Mouse (Mus musculus) small intestine, adult 2 months (tissue): ENCODE data around the gene Rrbp1. TPM values are rescaled to one million over a fixed set of nuclear protein-coding genes. Genes with fewer than 3 reads are reported as not detected.

ENCODE experiments used
- H3K27ac ChIP-seq: fragments of 200-500 bp; 2 replicates; pipeline ENCODE4 v1.5.1; 2012; ENCODE audit warnings: low read depth, low read length, control low read depth, inconsistent platforms; ENCODE audit not compliant: insufficient read depth
- H3K27me3 ChIP-seq: fragments of 200-500 bp; 2 replicates; pipeline ENCODE4 v1.6.1; 2012; ENCODE audit warnings: mild to moderate bottlenecking, moderate library complexity, low read length, inconsistent platforms; ENCODE audit not compliant: control insufficient read depth, insufficient read depth
- H3K36me3 ChIP-seq: fragments of 200-500 bp; 2 replicates; pipeline ENCODE4 v1.6.1; 2012; ENCODE audit warnings: mild to moderate bottlenecking, low read length, control low read depth, inconsistent platforms; ENCODE audit not compliant: control insufficient read depth, insufficient read depth
- H3K4me1 ChIP-seq: fragments of 200-500 bp; 2 replicates; pipeline ENCODE4 v1.6.1; 2012; ENCODE audit warnings: low read length, inconsistent platforms, mixed read lengths; ENCODE audit not compliant: control insufficient read depth, insufficient read depth, insufficient read length
- H3K4me3 ChIP-seq: fragments of 200-500 bp; 2 replicates; pipeline ENCODE4 v1.5.1; 2012; ENCODE audit warnings: low read depth, mild to moderate bottlenecking, control low read depth, inconsistent platforms, low read length, moderate library complexity
- CTCF ChIP-seq: fragments of 200-500 bp; IDR thresholded peaks from 2 replicates; pipeline ENCODE4 v1.5.1; 2012; ENCODE audit warnings: low read depth, mild to moderate bottlenecking, control low read depth, inconsistent platforms, low read length, moderate library complexity, mixed read lengths; ENCODE audit not compliant: insufficient replicate concordance, insufficient read length; ENCODE audit errors: extremely low read depth
- POLR2A ChIP-seq: fragments of 200-500 bp; IDR thresholded peaks from 2 replicates; pipeline ENCODE4 v1.6.1; 2012; ENCODE audit warnings: low read depth, mild to moderate bottlenecking, control low read depth, inconsistent platforms, low read length, moderate library complexity
- WGBS: fragments of 180-500 bp; shearing (Covaris S2); methylation state at CpG from one replicate; pipeline ENCODE4 v1.1.7; 2018; 5-methylcytosine and 5-hydroxymethylcytosine counted together
- polyA plus RNA-seq: library from polyadenylated mRNA; depleted of rRNA; stranded (reverse); fragments of >200 nt; gene quantifications from 2 replicates; pipeline ENCODE4 v1.2.3, GENCODE M21; 2012

Gene Rrbp1
- polyA plus RNA-seq, 1 experiment: 144 TPM

DNA sequence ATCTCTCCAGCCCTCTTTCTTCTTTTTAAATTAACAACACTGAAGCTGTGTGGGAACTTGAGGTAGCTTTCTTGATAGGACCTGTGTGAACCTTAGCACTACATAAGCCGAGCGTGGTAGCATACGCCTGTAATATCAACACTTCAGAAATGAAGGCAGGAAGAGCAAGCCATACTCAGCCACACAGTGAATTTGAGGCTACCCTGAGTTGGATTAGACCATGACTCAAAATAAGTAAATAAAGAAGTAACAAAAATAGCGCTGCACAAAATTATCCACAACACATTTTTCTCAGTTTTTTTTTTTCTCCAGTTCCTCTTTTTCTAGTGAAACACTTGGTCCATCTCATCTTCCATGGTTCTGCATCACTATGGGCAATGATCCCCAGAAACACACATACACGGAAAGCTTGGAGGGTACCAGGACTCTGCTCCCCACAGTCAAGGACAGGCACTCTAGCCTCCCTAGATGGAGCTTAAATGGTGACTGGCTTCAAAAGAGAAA lies 35.9 kb downstream of the Rrbp1 start:
- TF ChIP-seq CTCF: no peak
- TF ChIP-seq POLR2A: no peak
- WGBS: 93% methylated on average over 5 of the region's 5 CpGs
- Histone ChIP-seq H3K4me1 (no peaks in the 10 kb centered on the region), H3K27me3 (no peaks in the 10 kb centered on the region), H3K4me3 (no peak overlapping the region), H3K36me3 (peaks cover 59% of the 10 kb centered on the region), H3K27ac (no peak overlapping the region)

DNA sequence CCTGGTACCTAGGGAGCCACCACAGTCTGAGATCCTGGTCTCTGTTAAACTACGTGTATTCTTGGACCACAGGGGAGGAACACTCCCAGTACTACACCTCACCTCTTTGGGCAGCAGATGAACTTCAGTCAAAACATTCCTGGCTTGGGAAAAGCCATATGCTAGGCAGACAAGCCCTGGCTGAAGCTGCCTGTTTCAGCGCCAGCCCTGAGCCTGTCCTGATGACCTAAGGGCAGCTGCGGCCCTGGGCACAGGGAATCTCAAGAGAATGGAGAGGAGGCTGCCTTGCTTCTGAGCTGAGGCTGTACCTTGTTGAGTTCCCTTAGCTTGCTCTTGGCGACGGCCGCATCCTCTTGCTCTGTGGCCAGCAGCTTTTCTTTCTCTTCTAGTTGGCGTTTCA lies 37.9 kb downstream of the Rrbp1 start:
- 93% methylated on average over 7 of the region's 7 CpGs for WGBS
- Histone ChIP-seq H3K4me1 (no peaks in the 10 kb centered on the region), H3K27ac (no peak overlapping the region), H3K4me3 (no peak overlapping the region), H3K27me3 (no peaks in the 10 kb centered on the region), H3K36me3 (peaks cover 64% of the 10 kb centered on the region)
- TF ChIP-seq CTCF: no peak
- no peak for TF ChIP-seq POLR2A

DNA sequence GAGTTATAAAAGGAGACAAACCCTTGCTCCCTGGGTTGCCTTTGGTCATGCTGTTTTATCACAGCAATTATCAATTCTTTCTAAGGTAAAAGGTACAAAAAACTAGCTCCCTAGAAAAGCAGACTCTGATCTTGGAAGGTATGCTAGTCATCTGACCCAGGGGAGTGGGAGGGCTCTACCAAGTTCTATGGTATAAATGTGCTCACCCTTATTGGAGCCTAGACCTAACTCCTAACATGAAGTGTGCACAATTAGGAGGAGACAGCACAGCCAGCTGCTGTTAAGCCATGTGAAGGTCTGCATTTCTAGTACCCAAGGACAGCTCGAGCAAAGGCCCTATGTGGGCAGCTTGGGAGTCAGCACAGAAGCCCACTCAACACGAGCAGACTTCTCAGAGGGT lies 39.2 kb downstream of the Rrbp1 start:
- Histone ChIP-seq H3K27me3 (no peaks in the 10 kb centered on the region), H3K36me3 (peaks cover 77% of the 10 kb centered on the region), H3K4me3 (no peak overlapping the region)

DNA sequence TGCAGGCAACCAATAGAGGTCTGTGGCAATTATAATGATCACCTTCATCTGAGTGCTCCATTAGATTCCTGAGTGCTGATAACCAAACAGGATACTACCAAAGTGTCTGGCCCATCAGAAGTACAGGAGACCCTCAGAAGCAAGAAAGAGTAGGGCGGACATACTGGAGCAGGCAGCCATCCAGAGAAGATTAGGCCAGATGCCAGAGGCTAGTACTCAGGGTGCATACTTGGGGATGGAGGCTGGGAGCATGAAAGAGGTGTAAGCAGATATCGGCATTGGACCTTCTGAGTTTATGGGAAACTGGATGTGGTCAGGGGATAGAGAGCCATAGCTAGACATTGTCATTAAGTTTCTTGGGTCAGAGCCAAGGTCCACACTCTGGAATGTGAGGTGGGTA lies 40.2 kb downstream of the Rrbp1 start:
- TF ChIP-seq POLR2A: no peak
- TF ChIP-seq CTCF: no peak
- Histone ChIP-seq H3K27ac (no peak overlapping the region), H3K4me3 (no peak overlapping the region), H3K27me3 (no peaks in the 10 kb centered on the region), H3K36me3 (peaks cover 85% of the 10 kb centered on the region), H3K4me1 (no peaks in the 10 kb centered on the region)
- WGBS: 87% methylated on average over 2 of the region's 2 CpGs

More for the DNA sequence above, 39.2 kb downstream of the Rrbp1 start:
- TF ChIP-seq POLR2A (no peak), CTCF (no peak)
- 90% methylated on average over 2 of the region's 2 CpGs for WGBS
- no peak overlapping the region for H3K27ac ChIP-seq
- H3K4me1 ChIP-seq: no peaks in the 10 kb centered on the region

DNA sequence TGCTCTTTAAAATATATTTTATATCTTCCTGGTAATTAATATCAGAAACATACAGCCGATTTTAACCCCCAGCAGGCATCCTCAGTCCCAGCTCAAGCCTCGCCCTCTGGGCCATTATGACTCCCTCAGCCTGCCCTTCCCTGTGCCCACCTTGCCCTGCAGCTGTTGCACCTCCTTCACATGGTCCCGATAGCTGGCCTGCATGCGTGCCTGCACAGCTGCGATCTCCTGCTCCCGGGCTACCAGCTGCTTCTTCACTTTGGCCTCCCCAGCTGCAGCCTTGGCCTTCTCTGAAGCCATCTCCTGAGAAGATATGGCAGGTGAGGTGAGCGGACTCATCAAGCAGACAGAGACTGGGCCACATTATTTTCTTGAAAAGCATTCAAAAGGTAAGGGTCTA lies 41.8 kb downstream of the Rrbp1 start:
- no peak for TF ChIP-seq POLR2A
- no peak for TF ChIP-seq CTCF
- Histone ChIP-seq H3K27me3 (no peaks in the 10 kb centered on the region), H3K4me1 (peaks cover 4% of the 10 kb centered on the region; the same call in 1 of the 2 replicates), H3K36me3 (peaks cover 96% of the 10 kb centered on the region), H3K4me3 (no peak overlapping the region), H3K27ac (no peak overlapping the region)
- WGBS: 84% methylated on average over 7 of the region's 7 CpGs

DNA sequence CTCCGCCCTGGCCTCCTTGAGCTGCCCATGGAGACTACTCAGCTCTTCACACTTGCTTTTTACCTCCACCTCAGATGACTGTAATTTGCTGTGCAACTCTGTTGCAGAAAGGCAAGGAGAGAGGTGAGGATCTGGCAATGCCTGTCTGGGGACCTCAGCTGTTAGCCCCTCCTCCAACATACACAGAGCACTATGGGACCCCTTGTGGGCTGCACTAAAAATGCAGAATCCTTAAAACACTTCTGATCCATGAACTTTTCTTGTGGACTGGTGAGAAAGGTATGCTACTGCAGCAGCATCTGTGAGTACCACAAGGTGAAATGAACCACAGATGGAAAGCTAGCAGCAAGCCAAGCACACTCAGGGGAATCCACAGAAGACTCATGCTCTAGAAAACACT lies 47.7 kb downstream of the Rrbp1 start:
- 100% methylated on average over 1 of the region's 1 CpGs for WGBS
- Histone ChIP-seq H3K4me3 (no peak overlapping the region), H3K36me3 (peaks cover 77% of the 10 kb centered on the region), H3K27ac (no peak overlapping the region), H3K27me3 (no peaks in the 10 kb centered on the region), H3K4me1 (peaks cover 4% of the 10 kb centered on the region; the same call in 1 of the 2 replicates)
- TF ChIP-seq POLR2A: no peak
- TF ChIP-seq CTCF: no peak

DNA sequence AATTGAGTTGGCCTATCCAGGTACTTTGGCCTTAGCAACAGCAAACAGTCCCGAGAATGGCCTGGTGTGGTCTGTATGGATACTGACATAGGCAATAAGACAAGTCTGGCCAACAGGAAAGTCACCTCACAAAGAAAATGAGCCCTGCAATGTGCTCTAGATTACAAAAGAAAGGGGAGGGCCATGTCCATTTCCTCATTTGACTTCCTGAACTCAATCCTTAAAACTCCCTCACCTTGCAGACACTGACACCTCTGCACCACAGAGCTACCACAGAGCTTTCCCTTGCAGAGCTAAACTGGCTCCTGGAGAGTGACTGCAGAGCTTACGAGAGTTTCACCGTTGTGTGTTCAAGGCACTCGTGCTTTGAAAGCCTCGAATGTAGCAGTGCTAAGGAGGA lies 48.9 kb downstream of the Rrbp1 start:
- peaks cover 4% of the 10 kb centered on the region; the same call in 1 of the 2 replicates for H3K4me1 ChIP-seq
- no peaks in the 10 kb centered on the region for H3K27me3 ChIP-seq
- TF ChIP-seq POLR2A (no peak), CTCF (no peak)
- 95% methylated on average over 5 of the region's 5 CpGs for WGBS
- H3K27ac ChIP-seq: no peak overlapping the region
- peaks cover 76% of the 10 kb centered on the region for H3K36me3 ChIP-seq
- no peak overlapping the region for H3K4me3 ChIP-seq

DNA sequence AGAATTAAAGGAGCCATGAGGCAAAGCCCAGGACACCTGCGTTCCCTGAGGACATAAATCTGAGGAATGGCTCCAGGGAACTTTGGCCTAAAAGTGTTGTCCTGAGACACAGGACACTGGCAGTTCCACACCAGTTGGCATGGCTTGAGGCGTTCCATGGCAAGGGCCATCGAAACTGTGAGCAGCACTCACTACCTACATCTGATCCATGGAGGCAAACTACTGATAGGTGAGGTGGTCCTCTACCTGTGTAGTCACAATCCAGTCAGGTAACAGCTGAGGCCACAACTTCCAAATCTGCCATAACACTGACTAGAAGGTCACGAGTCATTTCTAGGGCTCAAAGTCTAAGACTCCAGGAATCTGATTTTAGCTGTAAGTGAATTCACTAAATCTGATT lies 55.3 kb downstream of the Rrbp1 start:
- Histone ChIP-seq H3K4me3 (no peak overlapping the region), H3K27me3 (no peaks in the 10 kb centered on the region), H3K36me3 (peaks cover 75% of the 10 kb centered on the region), H3K27ac (no peak overlapping the region), H3K4me1 (no peaks in the 10 kb centered on the region; the same call in 1 of the 2 replicates)
- TF ChIP-seq CTCF: no peak
- no peak for TF ChIP-seq POLR2A
- 85% methylated on average over 4 of the region's 4 CpGs for WGBS
